Mouse (Mus musculus) CD4-positive helper T cell, adult 2 months (primary cell): ENCODE measurements around the gene Cald1.

Source experiments
- DNase-seq: peaks from one replicate; pipeline ENCODE4 v3.0.0-alpha.2; 2012; ENCODE audit warnings: low read depth, missing footprints, low spot score

Cald1 gene

DNA sequence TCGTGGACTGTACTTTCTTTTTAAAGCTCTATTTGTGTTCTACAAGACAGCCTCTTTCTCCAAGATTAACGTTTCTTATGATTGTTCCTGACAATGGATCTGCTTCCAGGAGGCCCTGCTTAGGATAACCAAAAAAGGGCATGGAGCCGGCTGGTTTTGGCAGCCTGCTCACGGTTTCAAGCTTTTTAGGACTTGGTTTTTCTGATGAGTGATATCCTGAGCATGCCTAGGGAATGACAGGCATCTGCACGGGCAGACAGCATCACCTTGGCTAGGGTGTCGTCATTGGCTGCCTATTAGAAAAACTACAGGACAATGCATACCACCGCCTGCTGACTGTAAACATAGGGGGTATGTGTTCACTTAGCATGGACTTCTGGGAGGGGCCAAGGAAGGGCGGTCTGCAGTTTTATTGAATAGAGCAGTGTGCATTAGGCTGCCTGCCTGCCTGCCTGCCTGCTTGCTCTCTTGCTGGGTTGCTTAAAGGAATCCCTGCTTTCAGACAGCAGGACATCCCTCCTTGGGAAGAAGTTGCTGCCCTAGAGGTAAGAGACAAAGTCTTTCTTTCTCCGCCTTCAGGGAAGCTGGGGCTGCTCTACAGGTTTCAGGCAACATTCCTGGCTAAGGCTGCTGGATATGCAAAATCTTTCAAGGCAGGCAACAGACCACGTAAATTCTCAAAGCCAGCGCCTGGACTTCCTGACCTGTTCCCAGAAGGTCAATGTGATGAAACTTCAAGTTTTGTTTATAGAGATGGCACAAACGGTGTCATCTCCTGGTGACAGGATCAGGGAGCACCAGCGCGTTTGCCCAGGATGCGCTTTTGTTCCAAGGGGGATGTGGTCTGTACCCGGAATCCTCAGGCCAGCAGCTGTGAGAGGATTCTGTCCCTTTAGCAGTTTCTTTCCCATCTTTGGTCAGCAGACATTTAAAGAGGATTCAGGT is at the start of gene Cald1:
Gene Cald1 (plus strand): TSS at position 380 of the 945 bp plus-strand sequence.
- no peak for DNase-seq

- DNase-seq, result peak; percentile 32
Measured at GRCm38 (mm10) chr6:34549017-34549416, 49.3 kb upstream of the Cald1 start.

GRCm38 (mm10) chr6:34552489-34553157 is 45.7 kb upstream of the Cald1 start:
- no peak for DNase-seq

DNA sequence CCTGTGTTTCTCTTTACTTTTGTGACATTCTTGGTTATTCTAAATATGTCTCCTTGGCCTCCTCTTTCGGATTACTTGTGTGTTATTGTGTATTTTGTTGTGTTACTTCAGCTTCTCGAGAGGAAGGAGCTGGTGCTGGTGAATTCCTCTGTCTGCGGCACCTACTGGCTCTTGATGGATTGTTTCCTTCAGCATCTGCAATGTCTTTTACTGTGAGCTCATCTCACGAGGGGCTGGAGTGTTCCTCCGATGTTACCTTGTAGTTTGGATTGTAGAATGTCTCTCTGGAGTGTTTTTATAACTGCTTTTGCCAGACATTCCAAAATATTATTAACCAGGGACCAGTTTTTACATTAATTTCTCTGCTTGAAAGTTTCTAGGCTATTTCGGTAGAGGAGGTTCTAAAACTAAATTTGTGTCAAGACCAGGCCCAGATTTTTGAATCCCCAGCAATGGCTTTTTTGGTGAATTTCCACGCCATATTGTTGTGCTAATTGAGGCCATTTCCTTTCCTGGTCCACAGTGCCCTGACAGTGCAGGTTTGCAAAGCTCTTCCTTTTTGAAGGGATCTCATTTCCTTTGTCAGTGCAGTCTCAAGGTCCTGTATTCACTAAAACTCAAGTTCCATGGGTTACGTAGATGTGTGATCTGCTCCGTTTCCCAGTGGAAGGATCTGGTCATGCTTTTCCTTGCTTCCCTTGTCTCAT is 43.9 kb upstream of the Cald1 start:
- no peak for DNase-seq

DNA sequence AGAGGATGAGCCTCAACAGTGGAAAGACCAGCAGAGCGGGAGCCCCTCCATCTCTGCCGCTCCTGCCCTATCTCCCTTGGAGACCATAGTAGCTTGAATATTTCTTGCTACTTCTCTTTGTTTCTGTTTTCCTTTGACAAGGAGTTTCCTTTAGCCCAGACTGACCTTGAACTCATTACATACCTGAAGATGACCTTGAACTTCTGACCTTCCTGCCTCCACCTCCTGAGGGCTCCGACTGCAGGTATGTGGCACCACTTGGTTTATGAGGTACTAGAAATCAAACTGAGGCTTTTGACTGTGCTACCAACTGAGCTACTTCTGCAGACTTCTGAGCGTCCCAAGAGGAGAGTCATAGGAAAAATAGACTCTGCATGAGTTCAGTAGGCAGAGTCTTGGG is 38.8 kb upstream of the Cald1 start:
- no peak for DNase-seq

GRCm38 (mm10) chr6:34565176-34565880 is 33.0 kb upstream of the Cald1 start:
- no peak for DNase-seq

- no peak for DNase-seq
Measured at GRCm38 (mm10) chr6:34567298-34567697, 31.0 kb upstream of the Cald1 start.

DNA sequence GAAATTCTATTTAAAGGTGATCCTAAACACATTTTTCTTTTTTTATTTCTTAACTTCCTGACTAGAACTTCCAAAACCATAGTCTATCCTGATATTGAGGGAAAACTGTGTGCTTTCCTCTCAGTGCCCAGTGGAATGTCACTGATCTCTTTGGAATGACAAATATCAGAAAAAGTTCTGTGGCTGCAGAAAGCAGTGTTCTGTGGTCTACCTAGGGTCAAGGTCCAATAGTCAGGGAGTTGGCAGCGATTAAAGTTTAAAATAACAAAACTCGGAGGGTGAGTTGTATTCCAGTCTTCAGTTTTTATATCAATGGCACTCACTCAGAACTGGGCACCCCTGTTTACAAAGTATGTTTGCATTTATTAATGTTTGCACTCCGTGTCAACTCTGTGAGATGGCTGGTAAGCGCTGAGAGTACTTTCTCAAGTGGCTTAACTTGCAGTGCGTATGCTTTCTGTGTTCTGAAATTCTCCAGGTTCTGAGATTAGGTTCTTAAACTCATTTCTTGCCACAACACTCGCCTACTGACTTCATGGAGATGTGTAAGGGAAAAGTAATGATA is 18.7 kb upstream of the Cald1 start:
- no peak for DNase-seq

- DNase-seq, result no peak
Measured at GRCm38 (mm10) chr6:34583365-34583764, 14.9 kb upstream of the Cald1 start.

DNA sequence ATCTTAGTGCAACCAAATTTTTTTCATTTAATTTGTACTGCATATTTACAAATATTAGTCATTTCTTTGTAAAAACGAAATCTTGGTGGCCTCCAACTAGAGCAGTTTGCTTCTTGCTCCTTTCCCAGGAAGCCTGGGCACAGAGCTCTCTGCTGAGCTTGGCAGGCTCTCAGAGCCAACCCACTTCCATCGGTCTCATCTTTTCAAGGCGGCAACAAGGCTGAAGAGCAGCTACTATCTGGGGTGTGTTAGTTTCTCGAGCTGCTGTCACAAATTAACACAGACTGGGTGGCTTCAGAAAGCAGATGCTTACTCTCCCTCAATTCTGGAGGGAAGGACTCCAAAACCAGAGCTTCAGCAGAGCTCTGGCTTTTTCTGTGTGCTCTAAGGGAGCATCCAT is 10.2 kb upstream of the Cald1 start:
- no peak for DNase-seq

DNA sequence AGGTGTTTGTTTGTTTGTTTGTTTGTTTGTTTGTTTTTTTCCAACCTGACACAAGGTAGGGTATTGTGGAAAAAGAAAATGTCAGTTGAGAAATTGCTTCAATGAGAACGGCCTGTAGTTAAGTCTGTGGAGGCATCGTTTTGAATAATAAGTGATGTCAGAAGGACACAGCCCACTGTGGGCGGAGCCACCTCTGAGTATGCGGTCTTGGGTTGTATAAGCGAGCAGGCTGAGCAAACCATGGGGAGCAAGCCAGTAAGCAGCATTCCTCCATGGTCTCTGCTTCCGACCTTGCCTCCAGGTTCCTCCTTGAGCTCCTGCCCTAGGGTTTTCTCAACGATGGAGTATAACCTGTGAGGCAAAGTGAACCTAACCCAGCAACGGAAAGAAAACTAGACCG is 7.6 kb upstream of the Cald1 start:
- no peak for DNase-seq

- DNase-seq, result no peak
Measured at GRCm38 (mm10) chr6:34593353-34593752, 4.9 kb upstream of the Cald1 start.

DNA sequence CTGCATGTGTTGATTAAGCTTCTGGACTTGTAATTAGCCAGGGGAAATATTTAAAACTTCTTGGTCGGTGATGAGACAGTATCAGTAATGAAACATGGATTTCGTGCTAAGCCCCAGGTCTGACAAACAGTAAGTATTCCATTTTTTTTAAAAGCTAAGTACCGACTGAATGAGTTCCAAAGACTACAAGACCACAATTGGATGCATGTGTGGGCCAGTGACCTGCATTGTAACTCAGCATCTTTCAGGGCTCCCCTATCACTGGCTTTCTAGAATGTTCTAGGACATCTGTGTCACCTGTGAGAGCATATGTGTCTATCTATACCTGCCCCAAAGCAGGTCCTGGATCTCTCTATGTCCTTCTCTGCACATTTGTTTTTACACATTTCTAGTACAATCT is 984 bp upstream of the Cald1 start:
- no peak for DNase-seq

DNA sequence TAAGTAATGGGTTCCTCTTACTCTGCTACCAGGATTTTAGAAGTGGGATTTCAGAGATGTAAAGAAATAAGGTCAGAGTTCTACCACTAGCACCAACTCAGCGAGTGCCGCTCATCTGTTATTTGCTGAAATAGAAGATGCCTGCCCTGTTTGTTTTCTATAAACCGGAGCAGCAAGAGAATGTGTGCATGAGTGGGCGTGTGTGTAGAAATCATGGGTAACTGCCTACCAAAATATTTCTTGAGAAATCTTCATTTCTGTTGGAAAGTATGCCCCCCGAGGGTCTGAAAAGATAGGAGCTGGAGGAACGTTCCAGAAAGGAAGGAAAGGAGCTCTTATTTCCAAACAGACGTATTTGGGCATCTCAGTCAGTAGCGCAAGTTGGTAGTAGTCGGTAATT is 871 bp downstream of the Cald1 start:
- DNase-seq, result no peak

DNA sequence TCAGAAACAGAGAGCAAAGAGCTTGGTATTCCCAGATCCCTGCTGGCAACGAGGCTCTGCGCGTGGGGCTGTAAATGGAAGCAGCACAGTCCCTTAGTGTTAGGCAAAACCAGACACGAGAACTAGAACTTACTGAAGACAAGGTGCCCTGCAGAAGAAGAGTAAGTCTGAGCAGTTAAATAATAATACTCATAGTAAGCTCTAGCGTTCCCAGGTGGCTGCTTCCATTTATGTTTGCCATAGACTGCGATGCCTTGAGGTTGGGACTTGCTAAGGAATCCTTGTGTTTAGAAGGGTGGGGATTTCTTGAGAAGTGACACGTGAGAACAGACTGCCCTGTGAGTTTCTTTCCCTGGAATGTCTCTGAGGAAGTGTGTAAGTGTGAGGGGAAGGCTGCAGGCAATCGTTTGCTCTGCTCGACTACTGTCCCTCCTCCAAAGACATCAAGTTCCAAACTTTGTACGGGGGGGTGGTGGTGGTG is 1.4 kb downstream of the Cald1 start:
- DNase-seq, result no peak

DNA sequence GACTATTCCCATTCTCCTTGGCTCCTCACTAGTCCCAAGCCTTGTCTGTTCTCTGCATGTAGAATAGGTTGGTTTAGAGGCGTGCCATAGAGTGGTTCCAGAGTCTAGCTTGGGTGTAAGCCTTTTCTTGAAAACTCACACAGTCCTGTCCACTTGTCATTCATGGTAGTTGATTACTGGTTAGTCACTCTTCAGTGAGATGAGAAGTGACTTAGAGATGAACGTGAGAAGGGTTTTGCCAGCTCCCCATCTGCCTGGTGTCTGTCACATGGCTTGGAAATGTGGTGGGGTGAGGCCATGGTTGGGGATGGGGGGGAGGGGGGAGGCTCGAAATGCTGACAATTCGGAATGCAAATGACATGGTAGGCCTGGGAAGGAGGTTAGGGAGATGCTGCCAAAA is 2.5 kb downstream of the Cald1 start:
- no peak for DNase-seq

- no peak for DNase-seq
Measured at GRCm38 (mm10) chr6:34602091-34602490, 3.8 kb downstream of the Cald1 start.

- DNase-seq, result no peak
Measured at GRCm38 (mm10) chr6:34606407-34606806, 8.1 kb downstream of the Cald1 start.

DNA sequence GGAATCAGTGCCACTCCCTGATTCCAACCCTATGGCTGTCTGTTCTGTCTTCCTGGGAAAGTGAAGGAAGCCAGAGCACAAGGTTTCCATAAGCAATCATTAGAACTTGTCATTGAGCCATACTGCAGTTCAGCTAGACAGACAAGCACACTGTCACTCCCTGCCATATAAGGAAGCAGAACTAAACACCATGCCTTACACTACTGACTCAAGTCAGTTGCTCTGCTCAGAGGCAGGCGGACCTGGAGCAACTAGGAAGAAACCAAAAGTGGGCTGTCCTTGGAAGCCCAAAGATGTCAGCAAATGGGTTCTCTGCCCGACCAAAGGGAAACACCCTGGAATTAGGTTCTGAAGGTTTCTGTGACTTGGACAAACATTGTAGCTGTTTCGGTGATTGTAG is 10.3 kb downstream of the Cald1 start:
- no peak for DNase-seq

DNA sequence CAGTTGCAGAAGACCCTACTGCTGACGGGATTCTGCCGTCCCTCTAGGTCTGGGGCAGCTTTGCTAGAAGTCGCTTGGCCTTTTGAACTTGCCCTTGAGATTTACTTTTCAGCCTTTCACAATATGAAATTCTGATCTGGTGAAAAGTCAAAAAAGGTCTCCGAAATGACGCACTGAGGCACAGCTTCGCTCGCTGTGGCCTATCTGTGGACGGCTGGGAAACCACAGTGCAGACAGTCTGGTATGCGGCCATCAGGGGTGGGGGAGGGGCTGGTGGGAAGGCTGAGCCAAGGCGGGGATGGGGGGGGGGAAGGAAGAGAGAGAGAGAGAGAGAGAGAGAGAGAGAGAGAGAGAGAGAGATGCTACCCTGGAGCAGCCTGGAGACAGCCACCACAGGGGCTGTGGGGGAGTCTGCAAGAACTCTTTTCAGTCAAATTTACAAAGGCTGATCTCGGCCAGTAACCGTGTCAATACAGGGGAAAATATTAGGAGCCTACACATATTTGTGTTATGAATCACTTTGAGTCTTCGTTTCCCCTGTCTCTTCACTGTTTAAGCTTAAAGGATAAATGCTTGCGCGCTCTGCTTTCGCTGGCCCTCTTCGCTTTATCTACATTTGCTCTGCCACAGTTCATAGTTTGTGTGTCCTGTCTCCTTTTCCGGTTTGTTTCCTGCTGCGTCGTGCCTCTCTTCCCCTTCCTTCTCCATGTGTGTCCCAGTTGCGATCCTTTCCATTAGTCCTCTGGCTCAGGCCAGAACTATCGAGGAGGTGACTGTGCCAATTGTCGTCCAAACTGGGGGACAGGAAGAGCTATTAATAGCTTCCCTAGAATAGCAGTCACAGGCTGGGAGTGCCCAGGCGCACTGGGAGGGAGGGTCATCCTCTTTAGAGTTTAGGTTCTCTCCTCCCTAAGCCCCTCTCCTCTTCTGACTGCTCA is 11.9 kb downstream of the Cald1 start:
- no peak for DNase-seq
